Mouse (Mus musculus): ENCODE results near the gene Stap2.

Gene Stap2

DNA sequence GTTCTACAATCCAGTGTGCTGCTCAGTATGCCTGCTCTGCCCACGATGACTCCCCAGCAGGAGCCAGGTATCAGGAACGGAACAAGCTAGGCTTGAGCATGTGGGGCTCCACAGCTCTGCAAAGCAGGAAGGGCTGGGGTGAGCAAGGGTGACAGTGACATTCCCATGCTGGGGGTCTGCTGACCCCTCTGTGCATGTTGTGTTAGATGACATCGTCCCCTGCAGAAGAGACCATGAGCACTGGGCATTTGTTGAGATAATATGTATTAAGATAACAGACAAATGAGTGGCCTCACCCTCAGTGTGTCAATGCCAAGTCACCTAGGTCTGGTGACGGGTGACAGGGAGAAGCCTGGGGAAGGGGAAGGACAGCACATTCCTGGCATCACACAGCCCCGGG is 19.5 kb upstream of the Stap2 start:
- in situ Hi-C loops (cut with MboI, MseI) = no loop called here

DNA sequence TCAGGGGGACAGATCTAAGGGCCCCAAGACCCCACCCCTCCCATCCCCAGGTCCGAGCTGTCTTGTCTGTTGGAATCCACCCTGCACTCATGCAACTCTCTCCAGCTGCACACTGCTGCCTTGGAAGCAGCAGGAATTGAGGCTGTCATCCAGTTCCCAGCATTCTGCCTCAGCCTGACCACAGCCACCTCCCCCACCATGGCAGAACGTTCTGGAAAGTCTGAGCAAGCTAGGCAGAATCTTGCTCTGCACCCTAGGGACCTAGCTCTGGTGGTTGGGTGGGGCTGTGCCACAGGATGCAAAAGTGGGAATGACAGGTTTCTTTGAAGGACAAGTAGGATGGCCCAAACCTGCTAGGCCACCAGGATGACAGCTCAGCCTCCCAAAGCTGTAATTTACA is 19.1 kb upstream of the Stap2 start:
- in situ Hi-C loops (cut with MboI, MseI) = no loop called here

DNA sequence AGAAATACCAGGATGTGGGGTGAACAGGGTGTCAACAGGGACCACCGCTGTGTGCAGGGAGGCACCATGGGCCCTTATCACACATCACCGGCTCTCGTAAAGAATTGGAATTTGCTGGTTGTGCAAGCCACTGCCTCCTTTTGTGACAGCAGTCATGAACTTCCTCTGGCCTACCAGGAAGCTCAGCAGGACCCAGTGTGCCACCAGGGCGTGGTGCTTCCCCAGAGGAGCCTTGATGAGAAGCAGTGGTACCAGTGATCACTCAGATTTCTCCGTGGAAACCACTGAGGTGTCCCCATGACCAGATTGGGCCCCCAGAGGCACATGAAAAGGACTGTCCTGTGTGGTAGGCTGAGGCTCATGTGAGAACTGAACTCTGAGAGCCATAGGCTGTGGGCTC is 18.0 kb upstream of the Stap2 start:
- in situ Hi-C loops (cut with MboI, MseI) = no loop called here

DNA sequence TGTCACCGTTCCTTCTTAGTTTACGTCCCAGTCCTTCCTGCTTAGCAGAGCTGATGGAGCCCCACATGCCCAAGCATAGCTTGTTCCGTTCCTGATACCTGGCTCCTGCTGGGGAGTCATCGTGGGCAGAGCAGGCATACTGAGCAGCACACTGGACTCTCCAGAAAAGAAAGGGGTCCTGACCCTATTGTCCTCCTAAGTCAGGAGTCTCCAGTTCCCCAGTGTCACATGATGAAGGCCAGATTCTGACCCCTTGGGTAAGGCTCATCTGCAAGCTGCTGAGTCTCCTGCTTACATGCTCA is 17.6 kb upstream of the Stap2 start:
- in situ Hi-C loops (cut with MboI, MseI) = no loop called here

DNA sequence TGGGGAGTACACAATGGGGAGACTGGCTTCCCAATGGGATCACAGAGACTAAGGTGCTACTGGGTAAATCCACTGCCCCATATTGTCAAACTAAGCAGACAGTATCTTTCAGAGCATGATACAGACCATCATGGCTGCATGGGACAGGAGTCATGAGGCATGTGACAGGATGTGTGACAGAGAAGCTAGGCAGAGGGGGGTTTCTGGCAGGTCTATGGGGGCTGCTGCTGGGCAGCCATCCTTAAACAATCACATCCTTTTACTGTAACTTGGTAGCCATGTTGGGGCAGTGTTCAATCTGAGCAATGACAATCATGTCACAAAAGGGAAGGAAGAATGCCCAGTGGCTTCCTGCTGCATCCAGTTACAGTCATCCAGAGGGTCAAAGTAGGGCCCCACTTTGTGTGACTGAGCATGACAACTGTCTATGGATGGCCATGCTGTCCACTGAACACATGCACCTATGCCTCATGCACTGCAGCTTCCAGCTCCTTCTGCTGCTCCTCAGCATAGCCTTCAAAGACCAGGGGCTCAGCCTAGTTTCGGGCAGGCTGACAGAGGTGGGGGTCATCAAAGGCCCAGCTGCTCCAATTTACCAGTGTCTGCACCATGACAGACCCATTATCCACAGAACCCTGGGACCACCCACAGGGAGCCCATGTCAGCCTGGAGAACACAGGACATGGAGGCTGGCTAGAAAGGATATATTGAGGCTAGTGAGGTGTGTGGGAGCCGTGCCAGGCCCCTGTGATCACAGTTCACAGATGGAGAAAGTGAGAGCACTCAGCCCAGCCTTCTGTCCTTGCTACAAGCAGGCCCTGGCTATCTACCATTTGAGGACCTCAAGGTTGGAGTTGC is 17.0 kb upstream of the Stap2 start:
- in situ Hi-C loops (cut with MboI, MseI) = no loop called here

DNA sequence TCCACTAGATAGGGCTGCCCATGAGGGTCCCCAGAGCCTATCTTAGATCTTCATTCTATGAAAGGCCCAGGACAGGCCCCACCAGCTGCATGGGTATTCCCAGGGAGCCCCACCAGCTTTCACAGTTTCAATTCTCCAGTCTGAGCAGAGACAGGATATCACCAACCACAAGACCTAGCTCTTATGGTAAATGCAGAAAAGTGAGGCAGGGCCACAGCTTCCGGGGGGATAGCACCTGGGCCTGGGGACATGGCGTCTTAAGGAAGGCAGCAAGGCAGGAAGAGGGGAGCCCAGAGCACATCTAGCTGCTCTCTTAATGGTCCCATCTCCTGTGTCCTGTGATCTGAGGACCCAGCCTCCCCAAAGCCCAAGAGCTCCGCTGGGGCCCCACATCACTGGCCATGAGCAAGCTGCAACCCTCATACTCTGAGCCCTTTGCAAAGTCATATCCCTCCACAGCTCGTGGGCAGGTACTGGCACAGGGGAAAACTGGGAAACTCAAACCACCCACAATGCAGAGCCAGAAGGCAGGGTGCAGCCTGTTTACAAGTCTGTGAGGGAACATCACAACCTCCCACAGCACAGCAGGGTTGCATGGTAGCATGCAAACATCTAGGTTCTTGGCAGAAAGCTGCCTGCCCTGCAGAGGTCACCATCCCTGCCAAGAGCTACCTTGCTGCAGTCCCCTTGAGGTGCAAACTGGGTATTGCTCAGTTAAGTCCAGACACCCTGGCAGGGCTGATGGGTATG is 16.0 kb upstream of the Stap2 start:
- in situ Hi-C loops (cut with MboI, MseI) = no loop called here

DNA sequence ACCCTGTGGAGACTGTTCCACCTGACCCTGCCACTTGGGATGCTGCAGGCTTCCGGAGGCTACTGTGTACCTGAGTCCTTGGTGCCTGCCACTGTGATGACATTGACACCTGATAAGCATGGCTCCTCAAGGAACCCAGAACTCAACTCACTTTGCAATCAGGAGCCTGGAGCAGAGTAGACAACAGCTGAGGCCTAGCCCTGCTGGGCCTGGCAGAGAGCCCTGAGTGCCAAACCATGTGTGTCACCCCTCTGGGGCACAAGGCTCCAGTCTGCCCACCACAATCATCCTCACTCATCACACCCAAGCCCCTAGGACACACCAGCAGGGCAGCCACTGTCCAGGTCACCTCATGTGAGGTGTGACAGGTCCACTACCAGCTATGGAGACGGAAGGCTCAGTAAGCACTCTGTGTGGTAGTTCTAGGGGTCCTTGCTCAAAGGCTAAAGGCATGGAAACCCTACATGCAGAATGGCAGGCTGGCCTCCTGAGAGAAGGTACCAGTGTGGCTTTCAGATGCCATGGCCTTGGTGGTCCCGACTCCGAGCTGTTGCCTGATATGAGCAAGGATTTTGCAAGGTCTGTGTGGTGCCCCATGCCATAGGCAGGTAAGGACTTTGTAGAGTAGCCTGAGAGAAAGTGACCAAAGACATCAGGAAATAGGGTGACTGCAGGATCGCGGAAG is 15.2 kb upstream of the Stap2 start:
- in situ Hi-C loops (cut with MboI, MseI) = no loop called here

DNA sequence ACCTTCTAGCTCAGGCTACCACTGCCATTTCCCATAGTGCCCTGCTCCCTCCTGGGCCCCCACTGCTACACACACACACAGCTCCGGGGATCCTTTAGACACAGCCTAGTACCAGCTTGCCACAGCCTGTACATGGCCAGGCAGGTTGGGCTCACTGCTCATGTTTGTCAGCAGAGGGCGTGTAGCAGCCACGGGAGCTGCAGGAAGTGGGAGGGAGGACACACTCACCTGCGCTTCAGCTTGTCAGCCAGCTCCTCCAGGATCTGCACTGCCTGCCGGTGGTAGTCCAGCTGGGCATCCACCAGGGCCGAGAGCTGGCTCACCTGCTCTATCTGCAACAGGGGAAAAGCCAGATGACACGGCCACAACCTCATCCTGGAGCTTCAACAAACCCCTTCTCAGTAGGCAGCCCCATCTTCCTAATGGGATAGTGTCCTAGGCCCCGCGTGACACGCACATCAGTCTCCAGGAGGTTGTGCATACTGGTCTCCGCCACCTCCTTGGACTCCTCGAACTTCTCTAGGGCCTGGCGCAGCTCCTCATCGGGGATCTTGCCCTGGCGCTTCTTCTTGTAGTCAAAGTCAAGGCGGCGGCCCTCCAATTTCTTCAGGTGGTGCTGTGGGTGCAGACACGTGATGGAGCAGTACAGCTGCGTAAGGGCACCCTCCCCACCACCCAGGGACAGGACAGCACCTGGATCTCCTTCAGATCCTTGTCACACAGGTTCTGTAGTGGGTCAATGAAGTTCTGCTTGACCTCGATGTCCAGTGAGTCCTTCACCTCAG is 13.2 kb upstream of the Stap2 start:
- in situ Hi-C loops (cut with MboI, MseI) = loop anchor here in 1 of 2 experiments (10.0 kb wide), 1 partner anchor 54 kb away; no protein-coding TSS in a partner anchor

DNA sequence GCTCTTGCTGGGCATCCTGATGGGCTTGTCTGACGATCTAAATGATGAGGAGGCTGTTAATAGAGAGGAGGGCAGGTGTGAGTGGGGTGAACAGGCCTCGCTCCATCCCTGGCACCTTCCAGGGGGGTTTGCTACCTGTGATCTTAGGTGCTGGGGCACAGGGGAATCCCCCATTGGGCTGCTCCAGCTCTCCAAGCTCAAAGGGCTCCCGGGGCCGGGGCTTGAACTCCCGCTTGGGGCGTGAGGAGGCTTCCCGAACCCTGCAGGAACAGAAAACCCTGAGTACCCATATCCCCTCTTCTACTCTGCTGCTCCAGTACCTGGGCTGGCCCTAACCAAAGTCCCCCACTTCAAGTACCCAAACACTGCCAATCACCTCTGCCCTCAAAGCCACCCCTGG is 12.5 kb upstream of the Stap2 start:
- in situ Hi-C loops (cut with MboI, MseI) = loop anchor here in 1 of 2 experiments (10.0 kb wide), 1 partner anchor 53 kb away; no protein-coding TSS in a partner anchor

DNA sequence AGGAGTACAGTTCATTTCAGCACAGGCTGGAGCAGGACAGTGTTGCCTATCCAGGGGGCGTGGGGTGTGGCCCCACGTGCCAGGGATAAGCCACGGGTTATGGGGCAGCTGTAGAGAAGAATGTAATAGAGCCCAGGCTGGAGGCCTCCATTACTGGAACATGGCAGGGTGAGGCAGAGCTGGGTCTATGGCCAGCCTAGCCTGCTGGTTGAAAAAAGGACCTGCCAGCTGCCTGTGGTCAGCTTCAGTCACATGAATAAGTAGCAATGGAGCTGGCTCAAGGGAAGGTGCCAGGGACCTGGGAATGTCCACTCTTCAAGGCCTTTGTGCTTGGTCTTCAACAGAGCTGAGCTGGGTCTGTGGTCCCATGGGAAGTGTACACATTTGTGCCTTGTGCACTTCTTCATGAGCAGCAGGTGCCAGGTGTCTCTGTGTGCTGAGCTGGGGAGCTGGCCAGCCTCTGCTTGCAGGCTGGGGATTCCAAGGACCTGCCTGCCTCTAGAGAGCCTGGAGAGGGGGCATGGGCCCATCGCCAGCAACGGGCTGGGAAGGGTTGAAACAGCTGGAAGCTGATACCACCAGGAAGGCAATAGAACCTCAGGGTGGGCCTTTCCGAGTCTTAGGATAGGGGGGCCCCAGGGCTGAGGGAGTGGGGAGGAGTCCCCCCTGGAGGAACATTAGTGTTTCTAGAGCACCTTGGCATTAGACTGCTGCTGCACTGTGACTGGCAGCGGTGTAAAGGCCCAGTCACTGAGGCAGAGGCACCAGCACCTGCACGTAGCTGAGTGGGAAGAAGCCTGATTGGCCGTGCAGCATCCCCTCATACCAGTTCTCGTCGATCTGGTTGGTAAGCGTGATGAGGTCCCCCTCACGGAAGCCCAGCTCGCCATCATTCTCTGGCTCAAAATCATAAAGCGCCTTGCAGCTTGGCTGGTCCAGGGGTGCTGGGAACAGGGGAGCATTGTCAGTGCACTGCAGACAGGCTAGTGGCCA is 11.7 kb upstream of the Stap2 start:
- in situ Hi-C loops (cut with MboI, MseI) = loop anchor here in 1 of 2 experiments (10.0 kb wide), 1 partner anchor 52 kb away; no protein-coding TSS in a partner anchor

DNA sequence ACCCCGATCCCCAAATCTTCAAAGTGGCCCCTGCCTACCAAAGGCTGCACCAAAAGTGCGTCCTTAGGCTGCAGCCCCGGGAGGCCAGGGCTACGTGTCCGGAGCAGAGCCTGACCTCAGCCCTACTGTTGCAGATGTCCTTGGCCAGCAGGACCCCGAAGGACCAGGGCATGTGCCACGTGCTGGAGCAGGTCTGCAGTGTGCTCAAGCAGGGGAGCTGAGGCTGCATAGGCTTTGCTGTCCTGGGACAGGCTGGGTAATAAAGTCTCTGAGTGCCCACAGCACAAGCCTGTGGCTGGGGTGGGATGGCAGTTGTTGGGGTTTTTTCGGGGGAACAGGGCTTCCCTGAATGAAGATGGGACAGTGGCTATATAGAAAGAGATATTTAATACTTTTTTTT is 11.0 kb upstream of the Stap2 start:
- in situ Hi-C loops (cut with MboI, MseI) = loop anchor here in 1 of 2 experiments (10.0 kb wide), 1 partner anchor 52 kb away; no protein-coding TSS in a partner anchor

DNA sequence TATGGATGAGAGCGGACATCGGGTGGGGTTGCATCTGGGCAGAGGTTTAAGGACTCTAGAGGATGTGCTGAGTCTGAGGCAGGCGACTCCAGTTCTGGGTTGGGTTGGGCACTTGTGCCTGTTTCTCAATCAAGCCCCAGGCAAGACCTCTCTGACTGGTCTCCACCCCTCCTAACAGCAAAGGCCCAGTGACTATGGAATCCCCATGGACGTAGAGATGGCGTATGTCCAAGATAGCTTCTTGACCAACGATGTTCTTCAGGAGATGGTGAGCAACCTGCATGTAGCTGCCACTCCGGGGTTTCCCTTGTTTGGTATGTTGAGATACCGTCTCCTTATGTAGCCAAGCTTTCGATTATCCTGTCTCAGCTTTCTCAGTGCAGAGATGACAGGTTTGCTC is 9.9 kb upstream of the Stap2 start:
- in situ Hi-C loops (cut with MboI, MseI) = loop anchor here in 1 of 2 experiments (10.0 kb wide), 1 partner anchor 50 kb away; no protein-coding TSS in a partner anchor

DNA sequence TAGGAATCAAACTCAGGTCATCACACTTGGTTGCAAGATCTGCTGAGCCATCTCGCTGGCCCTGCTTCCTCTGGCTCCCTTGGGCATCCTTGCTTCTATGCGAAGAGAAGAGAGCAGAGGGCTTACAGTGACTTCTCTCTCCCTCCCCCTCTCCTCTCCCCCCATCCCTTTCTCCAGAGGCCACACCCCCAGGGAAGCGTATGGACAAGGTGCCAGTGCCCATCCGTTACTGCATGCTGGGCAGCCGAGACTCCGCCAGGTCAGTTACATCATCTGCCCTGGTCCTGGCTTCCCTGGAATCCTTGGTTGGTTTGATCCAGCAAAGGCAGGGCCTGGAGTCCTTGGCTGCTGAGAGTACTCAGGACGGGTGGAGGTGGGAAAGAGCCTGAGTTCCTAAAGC is 6.1 kb upstream of the Stap2 start:
- in situ Hi-C loops (cut with MboI, MseI) = loop anchor here in 1 of 2 experiments (10.0 kb wide), 1 partner anchor 47 kb away; no protein-coding TSS in a partner anchor

DNA sequence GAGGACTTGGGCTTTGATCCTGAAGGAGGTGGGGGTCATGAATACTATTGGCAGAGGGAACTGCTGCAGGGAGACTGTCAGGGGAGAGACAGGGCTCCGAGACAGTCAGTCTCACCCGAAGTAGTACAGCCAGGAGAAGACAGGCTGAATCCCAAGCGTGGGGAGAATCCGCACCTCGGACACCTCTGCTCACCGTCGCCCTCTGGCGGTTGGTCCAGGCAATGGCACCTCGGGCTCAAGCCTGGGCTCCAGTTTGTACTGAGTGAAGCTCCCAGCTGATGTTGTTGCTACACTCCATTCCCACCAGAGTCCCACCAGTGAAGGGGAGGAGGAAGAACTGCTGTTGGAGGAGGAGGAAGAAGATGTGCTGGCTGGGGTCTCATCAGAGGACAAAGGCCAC is 5.3 kb upstream of the Stap2 start:
- in situ Hi-C loops (cut with MboI, MseI) = loop anchor here in 1 of 2 experiments (10.0 kb wide), 1 partner anchor 46 kb away; no protein-coding TSS in a partner anchor

DNA sequence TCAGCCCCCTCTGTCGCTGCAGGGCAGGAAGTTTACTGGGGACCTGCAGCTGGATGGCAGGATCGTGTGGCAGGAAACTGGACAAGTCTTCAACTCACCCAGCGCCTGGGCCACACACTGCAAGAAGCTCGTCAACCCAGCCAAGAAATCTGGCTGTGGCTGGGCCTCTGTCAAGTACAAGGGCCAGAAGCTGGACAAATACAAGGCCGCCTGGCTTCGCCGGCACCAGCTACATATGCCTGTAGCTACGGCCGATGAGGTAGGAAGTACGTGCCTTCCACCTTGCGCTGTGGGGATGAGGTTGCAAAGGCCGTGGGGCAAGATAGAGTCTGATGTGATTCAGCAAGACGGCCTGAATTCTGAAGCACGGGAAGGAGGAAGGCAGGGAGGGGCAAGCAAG is 4.9 kb upstream of the Stap2 start:
- in situ Hi-C loops (cut with MboI, MseI) = loop anchor here in 1 of 2 experiments (10.0 kb wide), 1 partner anchor 45 kb away; no protein-coding TSS in a partner anchor

DNA sequence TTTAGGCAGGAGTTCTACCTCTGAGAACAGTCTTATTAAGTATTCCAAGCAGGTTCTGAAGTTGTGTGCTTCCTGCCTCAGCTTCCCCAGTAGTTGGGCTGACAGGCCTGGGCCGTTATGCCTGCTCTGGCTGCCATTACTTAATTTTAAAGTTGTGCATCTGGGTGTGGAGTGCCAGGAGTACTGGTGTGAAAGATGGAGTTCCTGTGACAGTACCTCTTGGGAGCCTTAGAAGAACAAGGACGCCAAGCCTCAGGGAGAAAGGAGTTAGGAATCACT is 4.5 kb upstream of the Stap2 start:
- in situ Hi-C loops (cut with MboI, MseI) = loop anchor here (5.0 to 10.0 kb wide), 3 partner anchors 45 to 1868 kb away; no protein-coding TSS in a partner anchor

DNA sequence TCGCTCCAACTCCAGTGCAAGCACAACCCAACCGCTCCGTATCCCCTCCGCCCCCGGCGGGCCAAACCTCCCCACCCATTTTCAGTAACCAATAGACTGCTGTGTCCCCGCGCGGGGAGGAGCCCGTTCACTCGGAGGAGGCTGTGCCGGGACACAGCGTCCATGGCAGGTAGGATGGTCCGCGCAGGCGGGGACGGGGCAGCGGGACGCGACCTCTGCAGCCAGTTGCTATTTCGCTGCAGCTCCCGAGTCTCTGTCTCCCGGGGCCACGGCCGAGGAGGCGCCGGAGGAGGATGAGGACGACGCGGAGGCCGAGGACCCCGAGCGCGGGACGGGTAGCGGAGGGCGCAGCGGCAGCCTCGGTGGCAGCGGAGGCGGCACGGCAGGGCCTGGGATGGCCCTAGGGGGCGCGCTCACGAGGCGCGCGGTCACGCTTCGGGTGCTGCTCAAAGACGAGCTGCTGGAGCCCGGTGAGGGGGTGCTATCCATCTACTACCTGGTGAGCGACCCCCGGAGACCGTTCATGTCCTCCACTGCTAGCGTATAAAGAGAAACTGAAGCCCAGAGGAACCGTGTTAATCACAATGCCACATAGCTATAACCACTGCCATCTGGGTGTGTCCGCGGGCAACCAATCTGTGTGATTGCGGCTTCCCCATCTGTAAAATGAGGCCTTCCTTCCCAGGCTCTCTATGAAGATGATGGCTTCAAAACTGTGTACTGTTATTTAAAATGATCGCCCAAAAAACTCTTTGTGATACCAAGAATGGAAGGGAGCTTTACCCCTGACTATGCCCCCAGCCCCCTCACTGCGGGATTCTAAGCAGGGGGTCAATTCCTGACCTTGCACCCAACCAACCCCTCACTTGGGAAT is 3.9 kb upstream of the Stap2 start:
- in situ Hi-C loops (cut with MboI, MseI) = loop anchor here (5.0 kb wide), 2 partner anchors 1383 to 1867 kb away; no protein-coding TSS in a partner anchor

DNA sequence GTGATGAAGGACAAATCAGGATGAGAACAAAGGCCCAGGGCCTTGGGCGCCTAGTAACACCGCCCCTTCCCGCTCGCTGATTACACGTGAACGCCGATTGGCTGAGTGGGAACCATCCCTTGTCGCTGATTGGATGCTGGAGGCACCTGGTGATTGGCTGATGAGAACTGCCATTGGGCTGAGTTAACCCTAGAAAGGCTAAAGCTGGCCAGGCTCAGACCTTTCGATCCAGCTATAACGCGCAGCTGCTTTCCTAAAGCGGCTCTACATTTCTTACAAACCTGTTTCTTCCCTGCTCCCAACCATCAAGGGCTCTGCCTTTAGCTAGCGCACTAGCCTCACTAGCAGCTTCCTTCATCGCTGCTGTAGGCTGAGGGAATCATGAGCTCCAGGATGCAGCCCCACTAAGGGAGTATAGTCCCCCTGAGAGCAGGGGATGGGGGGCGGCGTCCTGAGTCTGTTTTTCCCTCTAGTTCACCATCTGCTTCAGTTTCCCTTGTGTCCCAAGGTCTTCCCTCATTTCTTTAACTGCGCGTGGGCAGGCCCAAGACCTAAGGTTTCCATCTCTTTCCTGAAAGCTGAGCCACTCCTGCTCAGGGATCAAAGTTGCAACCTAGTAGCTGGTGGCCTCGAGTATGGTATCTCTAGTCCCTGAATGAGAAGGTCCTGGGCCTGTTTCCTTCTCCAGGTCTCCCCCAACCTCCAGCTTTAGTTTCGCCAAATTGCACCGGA is 3.1 kb upstream of the Stap2 start:
- in situ Hi-C loops (cut with MboI, MseI) = loop anchor here (5.0 kb wide), 2 partner anchors 1384 to 1866 kb away; no protein-coding TSS in a partner anchor
